Mouse (Mus musculus): ENCODE measurements around the gene Tcta. TPM values are rescaled to one million over a fixed set of nuclear protein-coding genes. Genes with fewer than 3 reads are reported as not detected.

Gene Tcta
- polyA plus RNA-seq (2015; fragmentation: Nextera tagmentation; extraction: Ambion mirVana), result 30.9 and 38.1 TPM in 2 replicates

- peak within 1 kb of the TSS; percentile 99 for H3K27ac ChIP-seq
- no peaks in the 10 kb centered on the region for H3K27me3 ChIP-seq
- WGBS, result under 1% methylated on average over 63 of the region's 81 CpGs
- peak within 1 kb of the TSS; percentile 91 for H3K4me3 ChIP-seq
- H3K9me3 ChIP-seq (replicated peaks), result no peaks in the 10 kb centered on the region
- peaks cover 32% of the 10 kb centered on the region for H3K36me3 ChIP-seq (ENCODE audit: poor library complexity, severe bottlenecking)
- H3K9ac ChIP-seq, result peak within 1 kb of the TSS; percentile 92
- peak; percentile 98 for ATAC-seq
- H3K4me1 ChIP-seq, result peaks cover 42% of the 10 kb centered on the region
- peak within 1 kb of the TSS; percentile 82 for H3K4me2 ChIP-seq
Observed at GRCm38 (mm10) chr9:108305629-108306520, at the start of gene Tcta, which contains the start of gene Rhoa. Tcta (minus strand) TSS chr9:108306160. Rhoa (plus strand) TSS chr9:108306129.

GRCm38 (mm10) chr9:108349727-108350126 is 43.8 kb upstream of the Tcta start:
- Histone ChIP-seq H3K9ac (no peak overlapping the region), H3K36me3 (ENCODE audit: poor library complexity, severe bottlenecking) (peaks cover 51% of the 10 kb centered on the region), H3K4me1 (peaks cover 29% of the 10 kb centered on the region), H3K27me3 (no peaks in the 10 kb centered on the region), H3K9me3 (replicated peaks) (no peaks in the 10 kb centered on the region), H3K27ac (no peak overlapping the region), H3K4me2 (no peak overlapping the region), H3K4me3 (no peak overlapping the region)
- ATAC-seq, result no peak
- 91% methylated on average over 4 of the region's 4 CpGs for WGBS

GRCm38 (mm10) chr9:108348290-108348680 is 42.3 kb upstream of the Tcta start:
- Histone ChIP-seq H3K27me3 (no peaks in the 10 kb centered on the region), H3K4me2 (peak overlapping the region; percentile 81), H3K27ac (peak overlapping the region; percentile 92; the same call in 1 of the 2 replicates), H3K4me3 (peak overlapping the region; percentile 95), H3K9ac (peak overlapping the region; percentile 94), H3K4me1 (peaks cover 29% of the 10 kb centered on the region), H3K36me3 (ENCODE audit: poor library complexity, severe bottlenecking) (peaks cover 36% of the 10 kb centered on the region), H3K9me3 (replicated peaks) (no peaks in the 10 kb centered on the region)
- no peak; the same call in 1 of the 2 replicates for ATAC-seq
- 9% methylated on average over 14 of the region's 14 CpGs for WGBS

GRCm38 (mm10) chr9:108347540-108348289 is 41.8 kb upstream of the Tcta start, which contains the start of gene Usp4:
Usp4 (plus strand) TSS chr9:108347853.
- H3K4me3 ChIP-seq, result peak within 1 kb of the TSS; percentile 95
- peaks cover 29% of the 10 kb centered on the region for H3K4me1 ChIP-seq
- peak; percentile 96 for ATAC-seq
- H3K4me2 ChIP-seq, result peak within 1 kb of the TSS; percentile 81
- no peaks in the 10 kb centered on the region for H3K27me3 ChIP-seq
- H3K36me3 ChIP-seq (ENCODE audit: poor library complexity, severe bottlenecking), result peaks cover 31% of the 10 kb centered on the region
- peak within 1 kb of the TSS; percentile 92 for H3K27ac ChIP-seq
- no peaks in the 10 kb centered on the region for H3K9me3 ChIP-seq (replicated peaks)
- 0% methylated on average over 72 of the region's 75 CpGs for WGBS
- H3K9ac ChIP-seq, result peak within 1 kb of the TSS; percentile 94

- WGBS, result 7% methylated on average over 11 of the region's 11 CpGs
- Histone ChIP-seq H3K27ac (peak overlapping the region; percentile 92), H3K9me3 (replicated peaks) (no peaks in the 10 kb centered on the region), H3K36me3 (ENCODE audit: poor library complexity, severe bottlenecking) (peaks cover 24% of the 10 kb centered on the region), H3K4me2 (peak overlapping the region; percentile 81), H3K9ac (peak overlapping the region; percentile 94), H3K27me3 (no peaks in the 10 kb centered on the region), H3K4me1 (peaks cover 29% of the 10 kb centered on the region), H3K4me3 (peak overlapping the region; percentile 95)
- no peak for ATAC-seq
Observed at GRCm38 (mm10) chr9:108347024-108347423, 41.1 kb upstream of the Tcta start.

GRCm38 (mm10) chr9:108344471-108344870 is 38.5 kb upstream of the Tcta start:
- Histone ChIP-seq H3K9me3 (replicated peaks) (no peaks in the 10 kb centered on the region), H3K4me2 (no peak overlapping the region), H3K36me3 (ENCODE audit: poor library complexity, severe bottlenecking) (no peaks in the 10 kb centered on the region), H3K9ac (no peak overlapping the region), H3K4me3 (no peak overlapping the region), H3K27me3 (no peaks in the 10 kb centered on the region), H3K4me1 (peaks cover 36% of the 10 kb centered on the region), H3K27ac (no peak overlapping the region)
- WGBS, result 79% methylated on average over 4 of the region's 4 CpGs
- ATAC-seq, result no peak

GRCm38 (mm10) chr9:108343835-108344234 is 37.9 kb upstream of the Tcta start:
- Histone ChIP-seq H3K36me3 (ENCODE audit: poor library complexity, severe bottlenecking) (no peaks in the 10 kb centered on the region), H3K4me1 (peaks cover 29% of the 10 kb centered on the region), H3K9me3 (replicated peaks) (no peaks in the 10 kb centered on the region), H3K4me3 (no peak overlapping the region), H3K4me2 (no peak overlapping the region), H3K27me3 (no peaks in the 10 kb centered on the region), H3K27ac (no peak overlapping the region), H3K9ac (no peak overlapping the region)
- no peak for ATAC-seq
- WGBS, result 100% methylated on average over 1 of the region's 1 CpGs

- Histone ChIP-seq H3K27ac (no peak overlapping the region), H3K9ac (0 out of 2 replicates have a peak overlapping the region, but pooled peaks have one; percentile 8), H3K4me2 (no peak overlapping the region), H3K9me3 (replicated peaks) (no peaks in the 10 kb centered on the region), H3K36me3 (ENCODE audit: poor library complexity, severe bottlenecking) (0 out of 2 replicates have a peak, but pooled peaks cover under 1% of the 10 kb centered on the region), H3K4me3 (no peak overlapping the region), H3K27me3 (no peaks in the 10 kb centered on the region), H3K4me1 (peaks cover 29% of the 10 kb centered on the region)
- no peak for ATAC-seq
- 87% methylated on average over 3 of the region's 3 CpGs for WGBS
Observed at GRCm38 (mm10) chr9:108343331-108343730, 37.4 kb upstream of the Tcta start.

- Histone ChIP-seq H3K4me1 (peaks cover 30% of the 10 kb centered on the region), H3K4me3 (no peak overlapping the region), H3K27me3 (no peaks in the 10 kb centered on the region), H3K9ac (no peak overlapping the region), H3K4me2 (no peak overlapping the region), H3K27ac (no peak overlapping the region; the same call in 1 of the 2 replicates), H3K36me3 (ENCODE audit: poor library complexity, severe bottlenecking) (peaks cover 9% of the 10 kb centered on the region; the same call in 1 of the 2 replicates), H3K9me3 (replicated peaks) (no peaks in the 10 kb centered on the region)
- no peak for ATAC-seq
- WGBS, result 63% methylated on average over 5 of the region's 5 CpGs
Observed at GRCm38 (mm10) chr9:108342301-108342831, 36.4 kb upstream of the Tcta start.

GRCm38 (mm10) chr9:108341801-108342200 is 35.8 kb upstream of the Tcta start:
- ATAC-seq, result no peak
- H3K9ac ChIP-seq, result no peak overlapping the region
- H3K9me3 ChIP-seq (replicated peaks), result no peaks in the 10 kb centered on the region
- H3K4me3 ChIP-seq, result no peak overlapping the region
- no peak overlapping the region for H3K4me2 ChIP-seq
- no peak overlapping the region for H3K27ac ChIP-seq
- H3K4me1 ChIP-seq, result peaks cover 26% of the 10 kb centered on the region
- H3K27me3 ChIP-seq, result no peaks in the 10 kb centered on the region
- H3K36me3 ChIP-seq (ENCODE audit: poor library complexity, severe bottlenecking), result peaks cover 9% of the 10 kb centered on the region; the same call in 1 of the 2 replicates

- Histone ChIP-seq H3K9ac (no peak overlapping the region), H3K4me2 (0 out of 2 replicates have a peak overlapping the region, but pooled peaks have one; percentile 75), H3K9me3 (replicated peaks) (no peaks in the 10 kb centered on the region), H3K4me3 (no peak overlapping the region), H3K27me3 (no peaks in the 10 kb centered on the region), H3K4me1 (peaks cover 23% of the 10 kb centered on the region), H3K36me3 (ENCODE audit: poor library complexity, severe bottlenecking) (peaks cover 11% of the 10 kb centered on the region), H3K27ac (no peak overlapping the region)
- ATAC-seq, result no peak
- WGBS, result 90% methylated on average over 5 of the region's 5 CpGs
Observed at GRCm38 (mm10) chr9:108341139-108341475, 35.1 kb upstream of the Tcta start.
